Mouse (Mus musculus): ENCODE results near the gene Pigz. TPM values are rescaled to one million over a fixed set of nuclear protein-coding genes. Genes with fewer than 3 reads are reported as not detected.
A peak's percentile ranks its signal among the peaks of the same experiment; 100 is the strongest.

Gene Pigz
- polyA plus RNA-seq, 1 experiment from 2014 or later = 2.9 TPM

- H3K4me2 ChIP-seq (replicated peaks) = no peak overlapping the region
- H3K27ac ChIP-seq (replicated peaks) = peak overlapping the region; percentile 65
- no peaks in the 10 kb centered on the region for H3K9me3 ChIP-seq
- ATAC-seq (replicated peaks) = 0 out of 2 replicates have a peak, but pooled peaks have one; percentile 38
- H3K27me3 ChIP-seq = no peaks in the 10 kb centered on the region
- H3K4me3 ChIP-seq = no peak overlapping the region
- peaks cover 76% of the 10 kb centered on the region for H3K36me3 ChIP-seq
- 78% methylated on average over 7 of the region's 7 CpGs for WGBS
- H3K4me1 ChIP-seq = peaks cover 3% of the 10 kb centered on the region; the same call in 1 of the 2 replicates
- H3K9ac ChIP-seq (replicated peaks) = no peak overlapping the region
Observed at GRCm38 (mm10) chr16:31963224-31963623, 29.6 kb downstream of the Pigz start.

GRCm38 (mm10) chr16:31975258-31975657, 41.6 kb downstream of the Pigz start:
- Histone ChIP-seq H3K27me3 (no peaks in the 10 kb centered on the region), H3K4me3 (no peak overlapping the region), H3K36me3 (peaks cover 30% of the 10 kb centered on the region), H3K9ac (replicated peaks) (no peak overlapping the region), H3K4me1 (no peaks in the 10 kb centered on the region), H3K9me3 (no peaks in the 10 kb centered on the region), H3K4me2 (replicated peaks) (no peak overlapping the region), H3K27ac (replicated peaks) (no peak overlapping the region)
- WGBS = 94% methylated on average over 4 of the region's 4 CpGs
- no peak for ATAC-seq (replicated peaks)

- H3K4me3 ChIP-seq = no peak overlapping the region
- peaks cover 41% of the 10 kb centered on the region for H3K36me3 ChIP-seq
- no peak overlapping the region for H3K4me2 ChIP-seq (replicated peaks)
- no peaks in the 10 kb centered on the region for H3K9me3 ChIP-seq
- H3K4me1 ChIP-seq = no peaks in the 10 kb centered on the region
- no peak for ATAC-seq (replicated peaks)
- no peak overlapping the region for H3K27ac ChIP-seq (replicated peaks)
- H3K9ac ChIP-seq (replicated peaks) = no peak overlapping the region
- 96% methylated on average over 3 of the region's 3 CpGs for WGBS
- no peaks in the 10 kb centered on the region for H3K27me3 ChIP-seq
Observed at GRCm38 (mm10) chr16:31979501-31979900, 45.9 kb downstream of the Pigz start.

GRCm38 (mm10) chr16:31980946-31981345, 47.3 kb downstream of the Pigz start:
- H3K9me3 ChIP-seq = no peaks in the 10 kb centered on the region
- H3K9ac ChIP-seq (replicated peaks) = no peak overlapping the region
- H3K4me3 ChIP-seq = no peak overlapping the region
- WGBS = 79% methylated on average over 5 of the region's 5 CpGs
- H3K4me2 ChIP-seq (replicated peaks) = no peak overlapping the region
- peaks cover 38% of the 10 kb centered on the region for H3K36me3 ChIP-seq
- no peaks in the 10 kb centered on the region for H3K4me1 ChIP-seq
- no peaks in the 10 kb centered on the region for H3K27me3 ChIP-seq
- no peak for ATAC-seq (replicated peaks)
- H3K27ac ChIP-seq (replicated peaks) = no peak overlapping the region

GRCm38 (mm10) chr16:31992039-31992438, 58.4 kb downstream of the Pigz start:
- no peaks in the 10 kb centered on the region for H3K4me1 ChIP-seq
- no peak for ATAC-seq (replicated peaks)
- WGBS = 57% methylated on average over 1 of the region's 1 CpGs
- no peak overlapping the region for H3K4me2 ChIP-seq (replicated peaks)
- no peaks in the 10 kb centered on the region for H3K27me3 ChIP-seq
- H3K27ac ChIP-seq (replicated peaks) = no peak overlapping the region
- H3K9me3 ChIP-seq = no peaks in the 10 kb centered on the region
- no peak overlapping the region for H3K9ac ChIP-seq (replicated peaks)
- H3K4me3 ChIP-seq = no peak overlapping the region
- peaks cover 36% of the 10 kb centered on the region for H3K36me3 ChIP-seq

- Histone ChIP-seq H3K4me1 (no peaks in the 10 kb centered on the region), H3K9ac (replicated peaks) (no peak overlapping the region), H3K9me3 (no peaks in the 10 kb centered on the region), H3K27ac (replicated peaks) (no peak overlapping the region), H3K27me3 (no peaks in the 10 kb centered on the region), H3K4me3 (no peak overlapping the region), H3K36me3 (peaks cover 31% of the 10 kb centered on the region), H3K4me2 (replicated peaks) (no peak overlapping the region)
- WGBS = 100% methylated on average over 4 of the region's 4 CpGs
- ATAC-seq (replicated peaks) = no peak
Observed at GRCm38 (mm10) chr16:31993195-31993594, 59.5 kb downstream of the Pigz start.

GRCm38 (mm10) chr16:31993946-31994345, 60.3 kb downstream of the Pigz start:
- H3K4me2 ChIP-seq (replicated peaks) = no peak overlapping the region
- no peaks in the 10 kb centered on the region for H3K4me1 ChIP-seq
- no peak overlapping the region for H3K27ac ChIP-seq (replicated peaks)
- no peak overlapping the region for H3K4me3 ChIP-seq
- H3K27me3 ChIP-seq = no peaks in the 10 kb centered on the region
- ATAC-seq (replicated peaks) = no peak
- no peak overlapping the region for H3K9ac ChIP-seq (replicated peaks)
- no peaks in the 10 kb centered on the region for H3K9me3 ChIP-seq
- H3K36me3 ChIP-seq = peaks cover 24% of the 10 kb centered on the region

Small RNAs within 50 kb of the gene (microRNA-seq; reads per million reads assigned to microRNA genes)
- not detected for gene Gm26269

Other genes with a start within 250 kb of the Pigz start
- gene Meltf, start 55.0 kb upstream of the Pigz start, polyA plus RNA-seq (2015; fragmentation: Nextera tagmentation; extraction: Ambion mirVana) = 0.09 and 0.13 TPM in 2 replicates
- gene 0610012G03Rik, start 14.6 kb downstream of the Pigz start, polyA plus RNA-seq (2015; fragmentation: Nextera tagmentation; extraction: Ambion mirVana) = 106 and 113 TPM in 2 replicates
- 115 and 116 TPM in 2 replicates for gene Ncbp2, start 14.7 kb downstream of the Pigz start, polyA plus RNA-seq (2015; fragmentation: Nextera tagmentation; extraction: Ambion mirVana)
- 17.2 and 18.4 TPM in 2 replicates for gene Senp5, start 69.4 kb downstream of the Pigz start, polyA plus RNA-seq (2015; fragmentation: Nextera tagmentation; extraction: Ambion mirVana)
- gene Pak2, start 145.5 kb downstream of the Pigz start, polyA plus RNA-seq (2015; fragmentation: Nextera tagmentation; extraction: Ambion mirVana) = 45.4 and 46.1 TPM in 2 replicates
- 130 TPM in 2 replicates for gene Pigx, start 165.9 kb downstream of the Pigz start, polyA plus RNA-seq (2015; fragmentation: Nextera tagmentation; extraction: Ambion mirVana)
- gene Cep19, start 165.9 kb downstream of the Pigz start, polyA plus RNA-seq (2015; fragmentation: Nextera tagmentation; extraction: Ambion mirVana) = 41.7 and 45.7 TPM in 2 replicates
- 7.8 and 8.2 TPM in 2 replicates for gene Nrros, start 231.7 kb downstream of the Pigz start, polyA plus RNA-seq (2015; fragmentation: Nextera tagmentation; extraction: Ambion mirVana)
- not detected in 2 replicates for gene Bex6, start 246.0 kb downstream of the Pigz start, polyA plus RNA-seq (2015; fragmentation: Nextera tagmentation; extraction: Ambion mirVana)